ENCODE assay signal across 47 mouse cellular contexts in genomic region chr10:94254766-94255165, GRCm38 (mm10). TPM values are rescaled to one million over a fixed set of nuclear protein-coding genes. Genes with fewer than 3 reads are reported as not detected.
"Had no signal": no experiment of that assay in that cellular context is flagged by ENCODE, and none has a peak within 500 bp of the region (broad histone marks: within the 10 kb centered on the region; RNA-seq: fewer than 3 reads in every experiment).

No protein-coding gene starts in this region.

- DNase-seq: heart, postnatal 14 days; heart, postnatal 36 days; heart, postnatal 4 days; kidney, adult 11 months; kidney, adult 2 months; kidney, adult 8-10 months; kidney, adult 9 months; kidney, postnatal 10 days; kidney, postnatal 14 days; kidney, postnatal 25 days; kidney, postnatal 36 days; kidney, postnatal 4 days; layer of hippocampus, adult 9-11 months; layer of hippocampus, postnatal 36 days had no signal

- H3K4me3 ChIP-seq: heart, embryonic 12.5 days; heart, embryonic 13.5 days; heart, embryonic 15.5 days; hindbrain, embryonic 10.5 days; hindbrain, embryonic 12.5 days; hindbrain, embryonic 13.5 days; hindbrain, embryonic 15.5 days; intestine, embryonic 15.5 days; kidney, embryonic 15.5 days; layer of hippocampus, adult 2 months; left cerebral cortex, adult 2 months had no signal

- H3K36me3 ChIP-seq: heart, embryonic 12.5 days; heart, embryonic 13.5 days; heart, embryonic 15.5 days; hindbrain, embryonic 10.5 days; hindbrain, embryonic 12.5 days; hindbrain, embryonic 13.5 days; hindbrain, embryonic 15.5 days; intestine, embryonic 15.5 days; kidney, embryonic 15.5 days had no signal

- H3K27ac ChIP-seq: heart, embryonic 13.5 days; heart, embryonic 15.5 days; hindbrain, embryonic 10.5 days; hindbrain, embryonic 12.5 days; hindbrain, embryonic 13.5 days; hindbrain, embryonic 14.5 days; hindbrain, embryonic 15.5 days; hindbrain, postnatal 0 days; intestine, embryonic 15.5 days; kidney, postnatal 0 days; layer of hippocampus, adult 2 months; left cerebral cortex, adult 2 months had no signal

- H3K4me2 ChIP-seq: heart, embryonic 11.5 days; heart, embryonic 12.5 days; heart, embryonic 13.5 days; heart, embryonic 15.5 days; hindbrain, embryonic 12.5 days; hindbrain, embryonic 13.5 days; hindbrain, embryonic 14.5 days; hindbrain, embryonic 15.5 days; intestine, embryonic 15.5 days; kidney, embryonic 15.5 days had no signal

- H3K4me1 ChIP-seq: intestine, embryonic 15.5 days had no signal

- H3K9me3 ChIP-seq: heart, embryonic 15.5 days; hindbrain, embryonic 10.5 days; hindbrain, embryonic 12.5 days; hindbrain, embryonic 13.5 days; hindbrain, embryonic 15.5 days; intestine, embryonic 15.5 days; kidney, embryonic 15.5 days had no signal

- H3K9ac ChIP-seq: heart, embryonic 12.5 days; heart, embryonic 13.5 days; heart, embryonic 15.5 days; hindbrain, embryonic 12.5 days; hindbrain, embryonic 13.5 days; hindbrain, embryonic 14.5 days; hindbrain, embryonic 15.5 days; intestine, embryonic 15.5 days; kidney, embryonic 15.5 days had no signal

- H3K27me3 ChIP-seq: heart, embryonic 12.5 days; heart, embryonic 13.5 days; heart, embryonic 15.5 days; hindbrain, embryonic 12.5 days; hindbrain, embryonic 13.5 days; hindbrain, embryonic 15.5 days; intestine, embryonic 15.5 days; kidney, embryonic 15.5 days had no signal

- ATAC-seq: hindbrain, embryonic 16.5 days; hindbrain, postnatal 0 days; inflammation-experienced regulatory T-cells, adult 6 months; intestine, embryonic 15.5 days; intestine, embryonic 16.5 days; intestine, postnatal 0 days had no signal

RNA-seq across cellular contexts. Expression of gene Gm4792, which starts 43.7 kb away (rescaled TPM):
- total RNA-seq: heart, postnatal 14 days; heart, postnatal 25 days; heart, postnatal 36 days; heart, postnatal 4 days; hematopoietic stem cell, adult 5-6 weeks; layer of hippocampus, adult 18-20 months; layer of hippocampus, adult 2 months; layer of hippocampus, adult 8-10 months; layer of hippocampus, postnatal 10 days; layer of hippocampus, postnatal 14 days; layer of hippocampus, postnatal 25 days; layer of hippocampus, postnatal 36 days; left cerebral cortex, adult 18-20 months; left cerebral cortex, adult 2 months; left cerebral cortex, adult 8-10 months had no signal
- polyA plus RNA-seq: heart, embryonic 11.5 days; heart, embryonic 12.5 days; heart, embryonic 13.5 days; heart, embryonic 14.5 days; heart, embryonic 15.5 days; heart, postnatal 0 days; inflammation-experienced regulatory T-cells, adult 6 months; intestine, embryonic 14.5 days; intestine, embryonic 15.5 days; intestine, embryonic 16.5 days; intestine, postnatal 0 days; kidney, adult 2 months; kidney, embryonic 14.5 days; kidney, embryonic 15.5 days; kidney, postnatal 0 days; large intestine, adult 2 months had no signal
